Mouse (Mus musculus) gastrocnemius, adult 8-10 months (tissue): ENCODE measurements at regions not wholly inside any gene's neighbourhood (a gene's known extent, or its start where the extent isn't known, plus 50 kb on each side); places are given as distances from the start of the nearest gene placed in this dataset.
A peak's percentile ranks its signal among the peaks of the same experiment; 100 is the strongest.

ENCODE experiments used
- DNase-seq, 2 experiments: peaks; one replicate each; pipeline ENCODE4 v3.0.0; 2022; ENCODE audit warnings: low spot score in 2 of 2

GRCm38 (mm10) chr7:110679916-110680315 is 52.5 kb downstream of the Adm start:
- DNase-seq = no peak

- no peak for DNase-seq
Observed at GRCm38 (mm10) chr7:110682911-110683310, 55.5 kb downstream of the Adm start.

- peak; percentile 41 to 55 for DNase-seq
Observed at GRCm38 (mm10) chr7:110688884-110689681, 61.6 kb downstream of the Adm start.

GRCm38 (mm10) chr7:110690241-110690640 is 62.8 kb downstream of the Adm start:
- no peak for DNase-seq

GRCm38 (mm10) chr7:110690856-110691255 is 63.4 kb downstream of the Adm start:
- peak in 1 of 2 experiments; percentile 37 for DNase-seq

- DNase-seq = no peak
Observed at GRCm38 (mm10) chr7:110694262-110694661, 66.8 kb downstream of the Adm start.

GRCm38 (mm10) chr7:110695729-110696128 is 68.3 kb downstream of the Adm start:
- DNase-seq = no peak

- DNase-seq = no peak
Observed at GRCm38 (mm10) chr7:110698211-110699153, 69.5 kb upstream of the Ampd3 start.

GRCm38 (mm10) chr7:110699596-110699995 is 68.4 kb upstream of the Ampd3 start:
- DNase-seq = no peak

- no peak for DNase-seq
Observed at GRCm38 (mm10) chr7:110701681-110702413, 66.2 kb upstream of the Ampd3 start.

- peak in 1 of 2 experiments; percentile 57 for DNase-seq
Observed at GRCm38 (mm10) chr7:110702414-110702783, 65.6 kb upstream of the Ampd3 start.

- DNase-seq = no peak
Observed at GRCm38 (mm10) chr7:110705311-110706000, 62.5 kb upstream of the Ampd3 start.

GRCm38 (mm10) chr7:110706001-110706695 is 61.9 kb upstream of the Ampd3 start:
- DNase-seq = peak in 1 of 2 experiments; percentile 42

GRCm38 (mm10) chr7:110706696-110707087 is 61.3 kb upstream of the Ampd3 start:
- peak; percentile 72 to 76 for DNase-seq

- DNase-seq = peak; percentile 69 to 76
Observed at GRCm38 (mm10) chr7:110708116-110708515, 59.9 kb upstream of the Ampd3 start.

- DNase-seq = no peak
Observed at GRCm38 (mm10) chr7:110708781-110709180, 59.2 kb upstream of the Ampd3 start.

- no peak for DNase-seq
Observed at GRCm38 (mm10) chr7:110709606-110710005, 58.4 kb upstream of the Ampd3 start.

- DNase-seq = no peak
Observed at GRCm38 (mm10) chr7:110710256-110710962, 57.6 kb upstream of the Ampd3 start.

GRCm38 (mm10) chr7:110713661-110714060 is 54.3 kb upstream of the Ampd3 start:
- no peak for DNase-seq

GRCm38 (mm10) chr7:110715110-110715509 is 52.9 kb upstream of the Ampd3 start:
- DNase-seq = no peak
